Mouse (Mus musculus): Measurements from ENCODE around the gene Mmp9.

Mmp9 gene

DNA sequence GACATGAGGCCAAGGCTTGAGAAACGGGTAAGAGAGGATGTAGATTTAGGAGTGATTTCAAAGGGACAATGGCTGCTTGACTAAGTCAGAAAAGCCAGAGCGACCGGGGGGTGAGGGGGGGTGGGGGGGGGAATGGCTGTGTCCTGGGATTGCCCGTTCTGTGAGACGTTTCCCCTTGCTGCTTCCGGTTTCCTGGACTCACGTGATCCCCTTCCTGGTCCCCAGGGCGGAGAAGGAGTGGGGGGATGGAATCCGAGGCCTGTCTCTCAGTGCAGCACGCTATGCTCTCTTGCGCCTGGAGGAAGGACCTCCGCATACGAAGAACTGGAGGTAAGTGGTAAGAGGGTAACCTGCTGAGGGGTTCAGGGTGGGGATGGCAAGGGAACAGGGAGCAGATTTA, 48.2 kb downstream of the Mmp9 start:
- no peak for DNase-seq (ENCODE audit: extremely low read depth, low read depth)

GRCm38 (mm10) chr2:164991111-164991510, 50.5 kb downstream of the Mmp9 start:
- no peak for DNase-seq (ENCODE audit: extremely low read depth, low read depth)

DNA sequence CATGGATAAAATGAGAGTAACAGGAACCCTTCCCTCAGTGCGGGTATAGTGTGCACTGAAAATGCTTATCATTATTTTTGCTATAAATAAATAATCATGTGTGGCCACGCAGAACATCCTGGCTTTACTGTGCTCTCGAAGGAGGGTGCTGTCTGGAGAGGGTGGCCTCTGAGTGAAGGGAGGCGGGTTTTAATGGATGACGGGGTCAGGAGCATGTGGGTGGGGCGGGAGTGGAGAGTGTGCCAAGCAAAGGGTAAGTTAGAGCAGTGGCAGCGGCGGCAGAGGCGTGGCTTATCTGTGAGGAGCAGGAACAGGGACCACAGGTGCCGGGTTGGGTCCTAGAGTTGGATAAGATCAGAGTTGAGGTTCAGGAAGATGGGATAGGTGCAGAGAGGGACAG, 51.2 kb downstream of the Mmp9 start:
- DNase-seq (ENCODE audit: extremely low read depth, low read depth): peak; percentile 10

- DNase-seq (ENCODE audit: extremely low read depth, low read depth): no peak
Observed at GRCm38 (mm10) chr2:164994156-164994555, 53.6 kb downstream of the Mmp9 start.

GRCm38 (mm10) chr2:164994659-164995428, 54.3 kb downstream of the Mmp9 start:
- DNase-seq (ENCODE audit: extremely low read depth, low read depth): no peak

GRCm38 (mm10) chr2:164995976-164996375, 55.4 kb downstream of the Mmp9 start:
- DNase-seq (ENCODE audit: extremely low read depth, low read depth): no peak

- DNase-seq (ENCODE audit: extremely low read depth, low read depth): no peak
Observed at GRCm38 (mm10) chr2:164996848-164997720, 56.5 kb downstream of the Mmp9 start.

DNA sequence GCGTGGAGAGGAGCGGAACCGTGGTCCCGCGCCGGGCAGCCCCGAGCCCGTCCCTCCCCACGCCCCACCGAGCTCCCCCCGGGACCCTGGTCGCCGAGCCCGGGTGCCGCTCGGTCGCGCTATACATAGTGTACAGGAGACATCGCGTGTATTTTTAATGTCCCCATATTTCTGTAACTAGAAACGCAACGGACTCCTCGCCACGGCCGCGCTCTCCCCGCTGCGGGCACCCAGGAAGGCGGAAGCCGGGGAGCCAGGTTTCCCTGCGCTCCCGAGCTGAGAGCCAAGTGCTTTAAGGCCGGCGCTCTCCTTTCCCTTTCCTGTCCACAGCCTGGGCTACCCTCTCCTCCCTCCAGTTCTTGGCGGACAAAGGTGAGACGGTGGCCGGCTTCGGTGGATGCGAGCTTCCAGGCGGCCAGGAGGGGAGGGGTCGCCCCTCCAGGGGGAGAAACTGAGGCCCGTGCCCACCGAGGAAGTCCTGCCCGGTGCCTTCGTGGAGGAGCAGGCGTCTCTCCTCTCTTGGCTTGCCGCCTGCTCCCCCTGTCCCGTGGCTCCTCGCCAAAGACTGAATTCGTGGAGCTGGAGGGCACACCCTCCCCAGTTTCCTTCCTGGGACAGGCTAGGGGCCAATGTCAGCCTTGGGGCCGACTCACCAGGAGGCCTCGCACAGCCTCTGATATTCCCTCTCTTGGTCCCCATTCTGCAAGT, 57.3 kb downstream of the Mmp9 start:
- DNase-seq (ENCODE audit: extremely low read depth, low read depth): no peak

GRCm38 (mm10) chr2:165001958-165002357, 61.4 kb downstream of the Mmp9 start:
- no peak for DNase-seq (ENCODE audit: extremely low read depth, low read depth)

- DNase-seq (ENCODE audit: extremely low read depth, low read depth): no peak
Observed at GRCm38 (mm10) chr2:165003108-165003507, 62.5 kb downstream of the Mmp9 start.

- DNase-seq (ENCODE audit: extremely low read depth, low read depth): no peak
Observed at GRCm38 (mm10) chr2:165004237-165004636, 63.7 kb downstream of the Mmp9 start.
